In genomic region chr8:118628702-118629101, GRCm38 (mm10) we compare ENCODE assay signal across 21 mouse cellular contexts.
DNase-seq lines count a peak whose midpoint lies in the region; ATAC-seq and TF ChIP-seq lines count a peak whose summit lies in the region.
"Had no signal": no experiment of that assay in that cellular context is flagged by ENCODE, and none has a peak within 500 bp of the region (broad histone marks: within the 10 kb centered on the region; RNA-seq: fewer than 3 reads in every experiment).

No protein-coding gene starts in this region.

- H3K9ac ChIP-seq in hindbrain, embryonic 15.5 days: no peak overlapping the region
- no peak overlapping the region for H3K9ac ChIP-seq in midbrain, postnatal 0 days (replicated peaks; ENCODE audit: low read length, poor library complexity, severe bottlenecking)
- no peak overlapping the region for H3K9ac ChIP-seq in midbrain, embryonic 11.5 days (ENCODE audit: low read length)
- no peak overlapping the region for H3K9ac ChIP-seq in neural tube, embryonic 15.5 days (replicated peaks)
- H3K9ac ChIP-seq: embryonic facial prominence, embryonic 13.5 days; kidney, embryonic 15.5 days; limb, embryonic 13.5 days; liver, embryonic 13.5 days; lung, embryonic 14.5 days had no signal

- peak; percentile 77 to 81 for DNase-seq in cerebellum, postnatal 10 days
- no peak for DNase-seq in cerebellum, adult 11-12 months
- no peak for DNase-seq in hindbrain, embryonic 10.5 days (ENCODE audit: low spot score)
- peak; percentile 60 for DNase-seq in midbrain, postnatal 0 days (ENCODE audit: low spot score)
- no peak for DNase-seq in midbrain, embryonic 11.5 days (ENCODE audit: low spot score, missing footprints)
- no peak for DNase-seq in Muller cell, postnatal 12 days (ENCODE audit: inconsistent ontology term)
- DNase-seq: adrenal gland, postnatal 14 days; cerebellum, adult 9-10 months; gastrocnemius, postnatal 36 days; kidney, postnatal 4 days; liver, embryonic 13.5 days; lung, embryonic 14.5 days; lung, postnatal 4 days had no signal

- 33% methylated on average over 8 of the region's 8 CpGs for WGBS in hindbrain, embryonic 15.5 days
- WGBS in hindbrain, embryonic 10.5 days: 60% methylated on average over 8 of the region's 8 CpGs
- 52% methylated on average over 8 of the region's 8 CpGs for whole genome bisulfite sequencing in midbrain, postnatal 0 days
- 58% methylated on average over 8 of the region's 8 CpGs for WGBS in midbrain, embryonic 11.5 days
- 41% methylated on average over 8 of the region's 8 CpGs for WGBS in neural tube, embryonic 15.5 days

- no peak overlapping the region for H3K27ac ChIP-seq in hindbrain, embryonic 15.5 days (replicated peaks)
- H3K27ac ChIP-seq in hindbrain, embryonic 10.5 days: no peak overlapping the region
- no peak overlapping the region for H3K27ac ChIP-seq in midbrain, postnatal 0 days (ENCODE audit: low read depth, low read length)
- no peak overlapping the region for H3K27ac ChIP-seq in midbrain, embryonic 11.5 days (ENCODE audit: low read depth, low read length)
- no peak overlapping the region for H3K27ac ChIP-seq in neural tube, embryonic 15.5 days (replicated peaks)
- H3K27ac ChIP-seq: embryonic facial prominence, embryonic 13.5 days; kidney, embryonic 15.5 days; limb, embryonic 13.5 days; liver, embryonic 13.5 days had no signal

- peak; percentile 74 for ATAC-seq in hindbrain, embryonic 15.5 days (ENCODE audit: low FRiP score, low read depth)
- ATAC-seq in midbrain, postnatal 0 days (ENCODE audit: low FRiP score): peak; percentile 71
- ATAC-seq in midbrain, embryonic 11.5 days (ENCODE audit: low FRiP score): no peak
- peak; percentile 70 for ATAC-seq in neural tube, embryonic 15.5 days (ENCODE audit: low FRiP score)
- ATAC-seq: intestine, postnatal 0 days; Patski had no signal

- no peak overlapping the region for H3K4me3 ChIP-seq in hindbrain, embryonic 15.5 days
- no peak overlapping the region for H3K4me3 ChIP-seq in hindbrain, embryonic 10.5 days
- H3K4me3 ChIP-seq in midbrain, postnatal 0 days (ENCODE audit: low read depth, low read length): no peak overlapping the region
- no peak overlapping the region for H3K4me3 ChIP-seq in midbrain, embryonic 11.5 days (ENCODE audit: low read depth, low read length)
- H3K4me3 ChIP-seq in neural tube, embryonic 15.5 days (replicated peaks): no peak overlapping the region
- H3K4me3 ChIP-seq: embryonic facial prominence, embryonic 13.5 days; kidney, embryonic 15.5 days; limb, embryonic 13.5 days; liver, embryonic 13.5 days; myocyte had no signal

- no peaks in the 10 kb centered on the region for H3K36me3 ChIP-seq in hindbrain, embryonic 15.5 days
- no peaks in the 10 kb centered on the region for H3K36me3 ChIP-seq in hindbrain, embryonic 10.5 days
- no peaks in the 10 kb centered on the region for H3K36me3 ChIP-seq in midbrain, postnatal 0 days (ENCODE audit: insufficient read depth, low read length)
- H3K36me3 ChIP-seq in midbrain, embryonic 11.5 days (ENCODE audit: control insufficient read depth, insufficient read depth, low read length): no peaks in the 10 kb centered on the region
- H3K36me3 ChIP-seq in neural tube, embryonic 15.5 days: no peaks in the 10 kb centered on the region
- H3K36me3 ChIP-seq: embryonic facial prominence, embryonic 13.5 days; kidney, embryonic 15.5 days; limb, embryonic 13.5 days; liver, embryonic 13.5 days had no signal

- no peaks in the 10 kb centered on the region for H3K9me3 ChIP-seq in hindbrain, embryonic 15.5 days
- no peaks in the 10 kb centered on the region for H3K9me3 ChIP-seq in hindbrain, embryonic 10.5 days
- H3K9me3 ChIP-seq in midbrain, postnatal 0 days (ENCODE audit: low read length): no peaks in the 10 kb centered on the region
- no peaks in the 10 kb centered on the region for H3K9me3 ChIP-seq in midbrain, embryonic 11.5 days (ENCODE audit: control insufficient read depth, low read length)
- H3K9me3 ChIP-seq in neural tube, embryonic 15.5 days (replicated peaks): no peaks in the 10 kb centered on the region
- H3K9me3 ChIP-seq: embryonic facial prominence, embryonic 13.5 days; kidney, embryonic 15.5 days; limb, embryonic 13.5 days; liver, embryonic 13.5 days had no signal

- TF ChIP-seq CTCF in midbrain, postnatal 0 days (IDR thresholded peaks at IDR 0.05): no peak

- peaks cover 6% of the 10 kb centered on the region; the same call in 1 of the 2 replicates for H3K4me1 ChIP-seq in hindbrain, embryonic 15.5 days (replicated peaks)
- no peaks in the 10 kb centered on the region for H3K4me1 ChIP-seq in hindbrain, embryonic 10.5 days (replicated peaks)
- no peaks in the 10 kb centered on the region for H3K4me1 ChIP-seq in midbrain, postnatal 0 days (ENCODE audit: insufficient read depth, low read length)
- no peaks in the 10 kb centered on the region for H3K4me1 ChIP-seq in midbrain, embryonic 11.5 days (ENCODE audit: control insufficient read depth, insufficient read depth, low read length)
- peaks cover 3% of the 10 kb centered on the region; the same call in 1 of the 2 replicates for H3K4me1 ChIP-seq in neural tube, embryonic 15.5 days
- H3K4me1 ChIP-seq: embryonic facial prominence, embryonic 13.5 days; kidney, embryonic 15.5 days; limb, embryonic 13.5 days; liver, embryonic 13.5 days had no signal

- no peak overlapping the region for H3K4me2 ChIP-seq in hindbrain, embryonic 15.5 days
- no peak overlapping the region for H3K4me2 ChIP-seq in midbrain, postnatal 0 days (ENCODE audit: low read depth, low read length, poor library complexity, severe bottlenecking)
- no peak overlapping the region for H3K4me2 ChIP-seq in midbrain, embryonic 11.5 days
- H3K4me2 ChIP-seq in neural tube, embryonic 15.5 days: no peak overlapping the region
- H3K4me2 ChIP-seq: embryonic facial prominence, embryonic 13.5 days; kidney, embryonic 15.5 days; limb, embryonic 13.5 days; liver, embryonic 13.5 days; lung, embryonic 14.5 days had no signal

- H3K27me3 ChIP-seq in hindbrain, embryonic 15.5 days: no peaks in the 10 kb centered on the region
- H3K27me3 ChIP-seq in hindbrain, embryonic 10.5 days (ENCODE audit: insufficient read depth, poor library complexity, severe bottlenecking): no peaks in the 10 kb centered on the region
- no peaks in the 10 kb centered on the region for H3K27me3 ChIP-seq in midbrain, postnatal 0 days (ENCODE audit: insufficient read depth, low read length)
- H3K27me3 ChIP-seq in midbrain, embryonic 11.5 days (ENCODE audit: control insufficient read depth, insufficient read depth, low read length): no peaks in the 10 kb centered on the region
- H3K27me3 ChIP-seq in neural tube, embryonic 15.5 days (replicated peaks): no peaks in the 10 kb centered on the region
- H3K27me3 ChIP-seq: embryonic facial prominence, embryonic 13.5 days; kidney, embryonic 15.5 days; limb, embryonic 13.5 days; liver, embryonic 13.5 days; Patski had no signal

Comparison
In these comparisons a context has a peak if more than half of its experiments do, and no peak if none do; other contexts are left out.
1. DNase-seq: peak in cerebellum, postnatal 10 days (2 of 2) and midbrain, postnatal 0 days (single experiment); none in cerebellum, adult 11-12 months (single experiment), hindbrain, embryonic 10.5 days (single experiment), midbrain, embryonic 11.5 days (single experiment) and Muller cell, postnatal 12 days (single experiment).